16 mouse cellular contexts compared by ENCODE assay signal in the genomic region with DNA sequence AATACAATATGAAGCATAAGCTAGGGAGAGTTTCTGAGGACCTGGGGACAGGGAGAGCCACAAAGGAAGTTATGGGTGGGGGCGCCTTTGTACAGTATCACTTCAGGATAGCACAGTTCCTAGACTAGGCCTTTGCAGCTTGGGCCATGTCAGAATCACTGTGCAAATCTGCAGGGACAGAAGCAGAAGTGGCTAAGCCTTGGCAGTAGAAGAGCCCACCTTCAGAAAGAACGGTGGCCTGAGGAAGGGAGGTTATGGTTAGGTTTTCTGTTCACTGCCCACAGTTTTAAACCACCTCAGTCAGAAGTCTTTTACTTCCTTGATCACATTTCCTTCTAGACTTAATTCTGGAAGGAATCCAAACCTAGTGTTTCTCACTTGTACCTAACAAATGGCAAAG. TPM values are rescaled to one million over a fixed set of nuclear protein-coding genes. Genes with fewer than 3 reads are reported as not detected.
DNase-seq lines count a peak whose midpoint lies in the region; ATAC-seq lines count a peak whose summit lies in the region.
"Had no signal": no experiment of that assay in that cellular context is flagged by ENCODE, and none has a peak within 500 bp of the region (broad histone marks: within the 10 kb centered on the region; RNA-seq: fewer than 3 reads in every experiment).

No protein-coding gene starts in this region.

- H3K4me2 ChIP-seq in heart, embryonic 16.5 days (ENCODE audit: low read depth, low read length) = no peak overlapping the region
- H3K4me2 ChIP-seq: embryonic facial prominence, embryonic 15.5 days; limb, embryonic 13.5 days; lung, embryonic 14.5 days; midbrain, embryonic 12.5 days had no signal

- 64% methylated on average over 2 of the region's 2 CpGs for WGBS in heart, embryonic 16.5 days

- peak overlapping the region; percentile 34; the same call in 1 of the 2 replicates for H3K27ac ChIP-seq in heart, embryonic 16.5 days (ENCODE audit: low read length)
- H3K27ac ChIP-seq: embryonic facial prominence, embryonic 15.5 days; limb, embryonic 13.5 days; midbrain, embryonic 12.5 days had no signal

- no peak for ATAC-seq in heart, embryonic 16.5 days (replicated peaks; ENCODE audit: extremely low read depth, insufficient read depth, low FRiP score)
- ATAC-seq in hematopoietic stem cell, adult 5-6 weeks (replicated peaks in 1 of 2; ENCODE audit: insufficient read depth in 1 of 2, low FRiP score in 2 of 2, low TSS enrichment in 1 of 2, low read depth in 1 of 2, poor library complexity in 2 of 2, severe bottlenecking in 2 of 2) = peak; percentile 94 to 95
- ATAC-seq in neutrophil, adult 5-6 weeks (ENCODE audit: extremely low read depth, insufficient number of reproducible peaks, low FRiP score, poor library complexity, severe bottlenecking) = peak; percentile 48; the same call in 1 of the 2 replicates

- no peak overlapping the region for H3K4me3 ChIP-seq in heart, embryonic 16.5 days (ENCODE audit: low read length)
- H3K4me3 ChIP-seq: embryonic facial prominence, embryonic 15.5 days; limb, embryonic 13.5 days; midbrain, embryonic 12.5 days had no signal

- no peaks in the 10 kb centered on the region for H3K27me3 ChIP-seq in heart, embryonic 16.5 days (ENCODE audit: control insufficient read depth, insufficient read depth, low read length)
- H3K27me3 ChIP-seq: embryonic facial prominence, embryonic 15.5 days; limb, embryonic 13.5 days; midbrain, embryonic 12.5 days had no signal

- no peaks in the 10 kb centered on the region for H3K9me3 ChIP-seq in heart, embryonic 16.5 days (replicated peaks; ENCODE audit: control insufficient read depth, low read length)
- H3K9me3 ChIP-seq: embryonic facial prominence, embryonic 15.5 days; limb, embryonic 13.5 days; midbrain, embryonic 12.5 days had no signal

- H3K9ac ChIP-seq in heart, embryonic 16.5 days (ENCODE audit: low read length) = no peak overlapping the region
- H3K9ac ChIP-seq: embryonic facial prominence, embryonic 15.5 days; limb, embryonic 13.5 days; lung, embryonic 14.5 days; midbrain, embryonic 12.5 days had no signal

- no peak for DNase-seq in heart, adult 18-20 months
- DNase-seq in lung, postnatal 36 days = peak; percentile 17
- no peak for DNase-seq in lung, postnatal 25 days (ENCODE audit: low spot score)
- DNase-seq in adrenal gland, postnatal 4 days (ENCODE audit: low spot score in 2 of 2) = no peak
- no peak for DNase-seq in Muller cell, postnatal 12 days (ENCODE audit: inconsistent ontology term)
- DNase-seq: adrenal gland, adult 2 months; kidney, postnatal 14 days; spleen, adult 18-20 months; thymus, adult 2 months had no signal

- H3K4me1 ChIP-seq in heart, embryonic 16.5 days (ENCODE audit: control insufficient read depth, insufficient read depth, low read length) = peaks cover 56% of the 10 kb centered on the region

- H3K36me3 ChIP-seq in heart, embryonic 16.5 days (ENCODE audit: control insufficient read depth, insufficient read depth) = no peaks in the 10 kb centered on the region
- H3K36me3 ChIP-seq: embryonic facial prominence, embryonic 15.5 days; limb, embryonic 13.5 days; midbrain, embryonic 12.5 days had no signal

RNA-seq across cellular contexts. Expression of gene Reps1, which starts 15.0 kb away (rescaled TPM):
- polyA plus RNA-seq in heart, embryonic 16.5 days (2015; fragmentation: Nextera tagmentation; extraction: Ambion mirVana) = 8.2 and 8.3 TPM in 2 replicates
- total RNA-seq in heart, adult 18-20 months (2021) = 10 to 100 TPM; 29.3 to 32.8 TPM
- total RNA-seq in hematopoietic stem cell, adult 5-6 weeks (2017) = 72.3 and 81.3 TPM in 2 replicates
- 47.9 and 49.1 TPM in 2 replicates for total RNA-seq in neutrophil, adult 5-6 weeks (2017)
- total RNA-seq in adrenal gland, postnatal 4 days (2021) = 10 to 100 TPM; 52.1 to 57.7 TPM

RNA-seq across cellular contexts. Expression of gene Abracl, which starts 47.5 kb away (rescaled TPM):
- polyA plus RNA-seq in heart, embryonic 16.5 days (2015; fragmentation: Nextera tagmentation; extraction: Ambion mirVana) = 152 and 167 TPM in 2 replicates
- 10 to 100 TPM; 27.6 to 37.5 TPM for total RNA-seq in heart, adult 18-20 months (2021)
- 233 and 268 TPM in 2 replicates for total RNA-seq in hematopoietic stem cell, adult 5-6 weeks (2017)
- 87.3 and 118 TPM in 2 replicates for total RNA-seq in neutrophil, adult 5-6 weeks (2017)
- 10 to 100 TPM; 36.0 to 47.4 TPM for total RNA-seq in adrenal gland, postnatal 4 days (2021)
